Mouse (Mus musculus): Measurements from ENCODE around the gene Glis3. TPM values are rescaled to one million over a fixed set of nuclear protein-coding genes. Genes with fewer than 3 reads are reported as not detected.

Glis3 gene
- total RNA-seq, 2 experiments from 2014 or later = 0.62 to 1.1 TPM

DNA sequence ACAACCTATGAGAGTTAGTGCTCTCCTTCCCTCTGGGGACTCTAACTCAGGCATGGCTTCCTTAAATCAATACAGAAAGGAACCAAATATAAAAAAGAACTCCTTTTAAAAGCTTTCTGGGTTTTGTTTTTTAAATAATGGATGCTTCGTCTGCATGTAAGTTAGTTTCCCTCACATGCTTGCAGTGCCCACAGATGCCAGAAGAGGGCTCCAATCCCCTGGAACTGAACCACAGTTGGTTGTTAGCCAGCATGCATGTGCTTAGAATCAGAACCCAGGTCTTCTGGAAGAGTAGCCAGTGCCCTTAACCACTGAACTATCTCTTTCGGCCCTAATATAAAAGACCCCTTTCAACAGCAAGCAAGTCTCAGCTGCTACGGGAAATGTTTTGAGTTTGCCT lies 132.9 kb downstream of the Glis3 start:
- DNase-seq = no peak
- intact Hi-C loops (cut with DNase I) = no loop called here

DNA sequence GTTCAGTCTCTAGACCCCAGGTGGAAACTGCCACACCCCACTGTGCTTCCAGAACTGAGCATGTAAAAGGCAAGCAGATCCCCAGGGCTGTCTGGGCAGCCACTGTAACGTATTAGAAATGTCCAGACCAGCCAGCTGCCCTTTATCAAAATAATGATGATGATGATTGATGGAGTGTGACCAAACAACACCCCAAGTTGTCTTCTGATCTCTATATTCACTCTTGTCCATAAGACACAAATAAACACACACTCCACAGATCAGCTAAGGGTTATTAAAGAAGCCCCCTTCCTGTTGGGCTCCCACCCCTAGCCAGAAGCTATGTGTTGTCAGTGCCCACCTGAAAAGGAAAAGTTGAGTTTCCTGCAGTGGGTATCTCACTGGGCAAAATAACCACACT lies 134.4 kb downstream of the Glis3 start:
- no peak for DNase-seq
- intact Hi-C loops (cut with DNase I) = no loop called here

DNA sequence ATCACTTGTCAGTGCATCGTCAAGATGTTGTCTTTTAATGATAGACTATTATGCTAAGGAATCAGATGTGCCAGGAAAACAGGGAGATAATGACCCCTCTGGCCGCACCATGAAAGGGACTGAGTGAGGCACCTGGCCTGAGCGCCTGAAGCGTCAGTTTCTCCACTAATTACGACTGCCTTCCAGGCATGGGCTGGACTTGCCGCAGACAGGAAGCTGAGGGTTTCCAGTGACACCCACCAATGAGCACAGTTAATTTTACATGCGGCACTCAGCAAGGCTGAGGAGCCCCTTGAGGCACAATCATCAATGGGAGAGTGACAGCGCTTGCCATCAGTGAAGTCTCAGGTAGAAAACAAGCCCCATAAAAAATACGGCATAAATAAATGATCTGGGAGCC lies 141.1 kb downstream of the Glis3 start:
- no peak for DNase-seq
- intact Hi-C loops (cut with DNase I) = no loop called here

DNA sequence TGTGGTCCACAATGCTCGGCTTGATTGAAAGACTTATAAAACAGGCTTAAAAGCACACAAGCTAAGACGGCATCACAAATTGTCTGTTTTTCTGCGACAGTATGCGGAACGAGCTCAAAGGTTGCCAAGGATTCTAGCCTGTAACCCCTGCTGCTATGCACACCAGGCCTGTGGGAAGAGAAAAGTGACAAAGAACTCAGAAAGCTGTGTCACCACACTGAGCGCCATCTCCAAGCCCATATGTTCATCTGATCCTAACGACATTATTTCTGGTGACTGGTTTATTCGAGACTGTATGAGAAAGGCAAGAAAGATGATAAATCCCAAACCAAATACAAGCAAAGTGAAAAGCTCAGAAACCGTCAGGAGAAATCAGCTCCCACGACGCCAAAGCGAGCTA lies 144.9 kb downstream of the Glis3 start:
- intact Hi-C loops (cut with DNase I) = no loop called here
- DNase-seq = no peak

DNA sequence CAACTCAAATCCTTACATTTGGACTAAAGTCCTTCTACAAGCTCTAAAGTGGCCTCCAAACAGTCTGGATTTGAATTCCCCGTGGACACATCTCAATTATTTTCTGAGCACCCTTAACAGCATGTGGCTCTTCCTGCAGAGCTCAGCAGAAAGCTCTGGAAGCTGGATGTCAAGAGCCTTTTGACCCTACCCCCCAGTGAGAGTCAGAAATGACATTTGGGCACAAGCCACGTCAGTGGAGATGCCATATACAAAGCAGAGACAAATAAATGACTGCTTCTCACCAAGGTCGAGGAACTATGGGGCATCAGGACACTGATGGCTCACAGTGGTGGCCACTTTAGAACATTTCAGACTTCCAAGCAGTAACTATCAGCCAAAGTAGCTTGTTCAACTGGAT lies 146.3 kb downstream of the Glis3 start:
- DNase-seq = no peak

DNA sequence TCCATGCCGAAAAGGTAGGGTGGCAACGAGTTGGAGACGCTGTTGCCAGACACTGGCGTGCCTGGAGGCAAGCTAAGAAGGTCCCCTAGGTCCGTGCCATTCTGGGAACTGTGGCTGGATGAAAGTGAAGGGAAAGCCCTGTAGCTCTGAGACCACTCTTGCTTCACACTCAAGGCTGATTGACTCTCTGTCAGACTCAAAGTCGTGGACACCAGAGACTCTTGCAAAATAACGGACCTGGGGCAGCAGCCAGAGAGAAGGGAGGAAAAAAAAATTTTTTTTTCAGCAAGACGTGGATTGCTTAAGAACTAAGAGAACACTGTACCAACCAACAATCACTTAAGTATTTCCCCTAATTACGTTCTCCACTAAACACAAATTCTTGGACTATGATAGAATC lies 148.1 kb downstream of the Glis3 start:
- intact Hi-C loops (cut with DNase I) = no loop called here

More for the DNA sequence above, 146.3 kb downstream of the Glis3 start:
- intact Hi-C loops (cut with DNase I) = no loop called here

DNA sequence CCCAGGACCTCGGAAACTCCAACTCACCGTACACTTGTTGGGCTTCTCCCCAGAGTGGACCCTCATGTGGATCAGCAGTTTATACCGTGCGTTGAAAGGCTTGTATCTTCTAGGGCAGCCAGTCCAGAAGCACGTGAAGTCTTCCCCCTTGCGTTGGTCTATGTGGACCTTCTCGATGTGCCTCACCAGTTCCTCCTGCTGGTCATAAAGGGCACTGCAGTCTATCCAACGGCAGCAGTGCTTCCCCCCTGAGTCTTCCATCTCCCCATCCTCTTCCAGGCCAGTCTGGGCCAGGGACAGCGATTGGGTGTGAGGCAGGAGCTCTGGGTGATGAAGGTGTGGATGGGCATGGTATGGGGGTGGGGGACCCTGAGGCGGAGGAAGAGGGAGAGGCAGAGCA lies 149.0 kb downstream of the Glis3 start:
- intact Hi-C loops (cut with DNase I) = no loop called here
- DNase-seq = no peak

More for the DNA sequence above, 148.1 kb downstream of the Glis3 start:
- DNase-seq = no peak

DNA sequence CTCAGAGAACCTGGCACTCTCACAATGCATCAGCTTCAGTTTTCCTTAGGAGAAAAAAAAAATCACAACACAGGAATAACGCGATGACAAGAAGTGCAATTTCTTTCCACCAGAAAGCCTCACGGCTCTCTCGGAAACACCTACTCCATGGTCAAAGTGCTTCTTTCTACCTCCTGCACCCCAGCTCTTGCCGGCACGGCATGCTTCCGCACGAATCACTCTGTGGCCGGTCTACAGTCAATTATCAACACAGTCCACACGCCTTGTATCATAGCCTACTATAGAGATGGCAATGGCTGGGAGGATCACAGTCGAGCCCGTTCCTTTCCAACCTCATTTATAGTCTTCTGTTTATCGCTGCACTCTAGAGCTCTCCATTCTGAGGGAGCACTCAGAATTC lies 150.9 kb downstream of the Glis3 start:
- DNase-seq = no peak
- intact Hi-C loops (cut with DNase I) = no loop called here

DNA sequence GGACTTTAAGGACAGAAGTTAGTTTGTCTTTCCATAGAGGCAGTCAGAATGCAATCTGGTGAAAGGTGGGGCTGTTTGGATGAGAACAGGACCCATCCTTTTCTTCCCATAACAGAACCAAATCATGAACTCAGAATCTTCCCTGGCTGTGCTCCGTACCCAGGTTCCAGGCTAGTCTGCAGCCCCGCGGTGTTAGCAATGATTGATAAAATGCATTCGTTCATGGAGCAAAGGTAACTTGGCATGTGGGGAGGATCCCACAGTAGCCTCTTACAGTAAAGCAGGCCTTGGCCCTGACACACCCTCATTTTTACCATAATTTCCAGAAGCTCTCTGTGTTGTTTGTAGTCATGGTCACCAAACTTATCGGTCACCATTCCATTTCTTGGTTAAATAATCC lies 152.4 kb downstream of the Glis3 start:
- intact Hi-C loops (cut with DNase I) = no loop called here

DNA sequence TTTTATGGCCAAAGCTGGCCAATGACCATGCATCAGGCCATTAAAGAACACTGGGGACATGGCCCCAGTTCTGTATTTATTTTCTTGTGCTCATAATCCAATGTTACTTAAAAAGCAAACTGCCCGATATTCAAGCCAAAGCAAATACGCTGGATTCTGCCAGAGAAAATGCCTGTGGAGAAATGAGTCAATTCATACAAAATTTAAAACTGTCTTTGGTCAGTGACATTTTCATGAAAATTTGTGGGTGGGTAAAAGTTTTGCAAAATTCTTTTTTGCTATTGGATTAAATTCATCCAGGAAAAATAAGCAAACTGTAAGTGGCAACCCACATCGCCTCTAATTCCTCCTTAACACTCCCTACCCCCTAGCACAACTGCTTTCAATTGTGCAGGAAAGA lies 154.5 kb downstream of the Glis3 start:
- no peak for DNase-seq
- intact Hi-C loops (cut with DNase I) = no loop called here

More for the DNA sequence above, 152.4 kb downstream of the Glis3 start:
- no peak for DNase-seq

DNA sequence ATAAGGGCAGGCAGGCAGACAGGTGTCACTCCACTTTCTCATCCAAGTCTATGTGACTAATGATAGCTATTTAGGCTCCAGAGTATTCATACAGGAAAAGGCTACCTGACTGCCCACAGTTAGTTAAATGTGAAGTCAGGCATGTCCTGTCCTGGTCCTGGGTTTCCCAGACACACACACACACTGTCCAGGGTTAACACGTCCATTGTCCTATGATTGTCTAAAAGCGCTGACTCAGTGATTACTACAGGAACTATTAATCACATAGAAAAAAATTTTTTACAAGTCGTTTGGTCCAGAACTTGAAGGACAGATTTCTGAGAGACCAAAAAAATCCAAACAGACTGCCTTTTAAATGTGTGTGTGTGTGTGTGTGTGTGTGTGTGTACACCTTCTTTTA lies 157.6 kb downstream of the Glis3 start:
- intact Hi-C loops (cut with DNase I) = no loop called here
- DNase-seq = no peak

DNA sequence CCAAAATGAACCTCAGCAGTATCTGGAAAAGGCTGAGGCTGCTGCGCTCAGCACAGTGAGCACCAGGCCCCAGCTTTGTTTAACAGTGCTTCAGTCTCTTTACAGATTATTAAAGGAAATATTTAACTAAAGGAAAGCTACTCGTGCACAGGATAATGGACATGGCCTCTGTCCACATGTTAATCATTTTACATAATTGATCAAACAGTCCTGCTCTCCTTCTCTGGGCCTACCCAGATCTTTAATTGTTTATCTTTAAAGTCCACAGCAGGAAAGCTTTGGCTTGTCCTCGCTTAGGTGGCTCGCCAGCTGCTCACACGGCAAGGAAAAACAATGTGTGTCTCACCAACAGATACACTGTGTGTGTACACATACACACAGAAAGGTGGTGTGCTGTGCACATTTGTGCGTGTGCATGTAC lies 159.1 kb downstream of the Glis3 start:
- no peak for DNase-seq
- intact Hi-C loops (cut with DNase I) = no loop called here

DNA sequence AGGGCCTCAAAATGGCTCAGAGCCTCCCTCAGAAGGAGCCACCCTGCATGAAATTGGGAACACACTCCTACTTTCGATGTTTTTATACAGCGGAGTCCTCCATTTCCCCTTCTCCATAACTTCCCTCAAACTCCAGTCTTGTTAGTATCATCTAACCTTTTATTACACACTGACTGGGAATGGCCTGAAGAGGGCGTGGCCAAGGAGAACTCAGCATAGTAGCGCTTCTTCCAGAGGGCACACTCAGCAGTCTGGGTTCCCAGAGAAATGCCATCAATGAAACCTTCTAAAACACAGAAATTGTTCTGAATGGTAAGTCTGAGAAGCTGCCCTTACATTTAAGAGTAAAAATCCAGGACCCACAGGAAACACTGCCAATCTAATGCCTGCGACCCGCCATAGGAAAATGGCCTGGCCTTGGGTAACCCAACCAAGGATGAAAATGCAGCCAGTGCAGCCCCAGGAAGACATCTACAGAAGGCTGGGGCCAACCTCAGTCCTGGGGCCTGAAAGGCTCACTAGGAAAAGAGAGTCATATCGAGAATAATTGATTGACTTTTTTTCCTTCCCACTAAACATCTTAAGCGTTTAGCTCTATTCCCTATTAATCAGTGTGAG lies 159.6 kb downstream of the Glis3 start:
- no peak for DNase-seq
- intact Hi-C loops (cut with DNase I) = no loop called here

DNA sequence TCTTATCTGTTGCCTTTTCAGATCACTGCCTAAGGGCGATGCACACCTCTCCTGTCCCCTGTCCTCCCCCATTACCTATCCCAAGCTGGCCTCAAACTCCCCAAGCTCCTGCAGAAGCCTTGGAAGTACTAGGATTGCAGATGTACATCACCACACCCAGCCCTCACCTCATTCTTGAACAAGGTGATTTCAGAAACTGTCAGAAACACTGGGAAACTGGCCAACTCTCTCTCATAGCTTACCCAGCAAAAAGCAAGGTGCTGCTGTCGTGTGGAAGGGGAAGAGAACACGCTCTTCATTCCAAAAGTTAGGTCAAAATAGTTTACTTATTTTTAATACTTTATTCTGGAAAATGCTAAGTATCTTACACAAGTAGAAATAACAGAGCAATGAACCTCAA lies 160.6 kb downstream of the Glis3 start:
- no peak for DNase-seq
- intact Hi-C loops (cut with DNase I) = no loop called here

DNA sequence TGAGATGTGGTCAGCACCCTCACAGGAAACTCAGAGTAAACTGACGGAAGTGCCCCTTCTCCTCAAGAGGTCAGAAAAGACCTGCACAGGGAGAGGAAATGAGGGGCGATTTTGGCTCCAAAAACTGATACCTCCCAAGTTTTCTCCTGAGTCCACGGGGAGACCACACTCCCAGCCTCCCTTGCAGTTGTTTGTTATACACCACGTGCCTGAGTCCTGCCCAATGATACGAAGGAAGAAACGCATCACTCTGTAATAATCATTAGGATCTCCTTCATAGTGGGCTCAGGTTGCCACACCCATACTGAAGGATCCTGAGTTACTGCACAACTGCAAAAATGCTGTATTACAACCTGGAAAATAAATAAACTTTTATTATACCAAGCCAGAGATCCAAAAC lies 161.0 kb downstream of the Glis3 start:
- no peak for DNase-seq
- intact Hi-C loops (cut with DNase I) = no loop called here

DNA sequence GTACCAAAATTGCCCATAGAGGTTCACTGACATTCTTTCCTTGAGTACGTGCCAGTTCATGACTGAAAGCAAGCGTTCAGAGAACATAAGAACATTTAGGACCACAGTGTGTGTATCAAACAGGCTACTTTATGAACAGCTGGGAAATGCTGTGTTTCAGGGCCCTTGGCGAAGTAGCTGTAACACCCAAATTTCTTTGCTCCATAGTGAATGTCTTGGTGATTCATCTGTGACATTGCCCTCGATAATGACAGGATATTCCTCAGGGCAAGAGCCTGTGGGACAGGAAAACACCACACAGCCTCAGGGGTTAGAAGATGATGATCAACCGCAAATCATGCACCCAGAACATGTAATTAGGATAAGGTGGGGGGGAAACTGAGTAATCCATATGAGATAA lies 161.6 kb downstream of the Glis3 start:
- intact Hi-C loops (cut with DNase I) = no loop called here
- DNase-seq = no peak

DNA sequence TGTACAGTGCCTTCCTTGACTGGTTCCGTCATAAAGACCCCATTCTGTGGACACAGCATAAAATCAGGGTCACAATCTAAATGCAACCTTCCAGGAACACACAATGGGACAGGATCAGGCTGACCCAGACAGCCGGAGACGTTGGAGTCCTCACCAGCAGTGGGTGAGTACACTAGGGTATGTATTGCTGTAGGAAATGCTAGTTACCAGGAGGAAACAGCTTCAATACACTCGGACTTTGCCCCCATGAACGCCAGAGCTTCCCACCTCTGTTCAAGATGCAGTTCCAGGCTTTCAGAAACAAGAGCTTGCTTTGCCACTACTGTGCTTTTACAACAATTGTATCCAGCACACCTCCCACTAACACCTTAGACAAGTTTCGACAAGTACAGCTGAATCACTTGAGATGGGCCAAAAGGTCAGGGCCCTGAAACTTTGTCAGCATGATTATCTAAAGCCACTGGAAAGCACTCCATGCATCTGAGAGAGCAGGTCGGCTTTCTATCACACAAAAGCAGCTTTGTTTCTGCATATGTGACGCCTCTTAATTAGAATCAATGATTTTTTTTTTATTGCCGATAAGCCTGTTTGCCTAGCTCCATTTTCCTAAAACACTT lies 162.3 kb downstream of the Glis3 start:
- DNase-seq = no peak
- intact Hi-C loops (cut with DNase I) = no loop called here

DNA sequence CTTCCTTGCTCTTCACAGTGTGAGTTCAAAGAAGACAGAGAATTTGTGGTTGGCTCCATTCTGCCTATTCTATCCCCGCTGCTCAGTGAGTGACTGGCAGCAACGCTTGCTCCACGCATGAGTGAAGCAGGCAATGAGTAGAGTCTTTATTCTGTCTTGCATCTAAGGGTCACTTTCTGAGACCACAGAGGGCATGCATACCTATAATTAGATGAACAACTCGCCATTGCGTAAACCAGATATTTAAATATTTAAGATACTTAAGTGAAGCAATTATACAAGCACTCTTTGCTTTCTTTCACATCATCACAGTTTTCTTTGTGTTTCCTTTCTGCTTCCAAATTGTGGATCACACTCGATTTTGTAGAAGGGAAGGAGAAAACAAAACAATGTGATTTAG lies 163.4 kb downstream of the Glis3 start:
- DNase-seq = no peak

DNA sequence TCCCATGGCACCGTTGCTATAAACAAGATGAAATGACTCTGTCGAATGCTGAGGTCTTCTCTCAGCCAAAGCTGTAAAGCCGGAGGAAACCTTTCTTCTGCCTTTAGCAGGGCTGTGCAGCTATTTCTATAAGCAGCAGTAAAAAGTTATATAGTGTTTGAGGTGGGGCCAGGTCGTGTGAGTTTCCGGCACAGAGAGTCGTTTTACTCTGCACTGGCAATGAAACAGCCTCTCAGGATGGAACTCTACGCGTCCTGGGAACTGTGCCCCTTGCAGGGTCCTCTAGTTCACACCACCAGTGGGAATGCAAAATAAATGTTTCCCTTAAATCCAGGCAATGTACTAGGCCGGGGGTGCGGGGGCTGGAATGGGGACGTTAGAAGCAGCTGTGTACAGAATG lies 167.4 kb downstream of the Glis3 start:
- intact Hi-C loops (cut with DNase I) = no loop called here
- DNase-seq = no peak

More for the DNA sequence above, 163.4 kb downstream of the Glis3 start:
- intact Hi-C loops (cut with DNase I) = no loop called here

DNA sequence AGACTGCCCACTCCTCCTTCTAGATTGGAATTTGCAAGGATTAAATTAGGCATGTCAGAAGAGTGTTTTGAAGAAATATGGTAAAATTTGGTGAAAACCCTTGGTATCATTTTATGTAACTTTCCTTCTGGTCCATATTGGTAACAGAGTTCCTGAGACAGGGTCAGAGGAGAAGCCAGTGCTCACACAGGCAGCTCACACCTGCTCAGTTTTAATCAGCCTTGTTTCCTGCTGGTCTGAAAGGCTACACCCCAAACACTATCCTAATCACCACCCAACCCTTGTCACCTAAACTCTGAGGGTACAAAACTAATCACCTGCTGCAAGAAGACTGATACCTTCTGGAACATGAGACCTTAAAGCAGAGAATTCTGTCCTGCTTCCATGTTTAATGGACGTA lies 168.0 kb downstream of the Glis3 start:
- DNase-seq = no peak
- intact Hi-C loops (cut with DNase I) = no loop called here

DNA sequence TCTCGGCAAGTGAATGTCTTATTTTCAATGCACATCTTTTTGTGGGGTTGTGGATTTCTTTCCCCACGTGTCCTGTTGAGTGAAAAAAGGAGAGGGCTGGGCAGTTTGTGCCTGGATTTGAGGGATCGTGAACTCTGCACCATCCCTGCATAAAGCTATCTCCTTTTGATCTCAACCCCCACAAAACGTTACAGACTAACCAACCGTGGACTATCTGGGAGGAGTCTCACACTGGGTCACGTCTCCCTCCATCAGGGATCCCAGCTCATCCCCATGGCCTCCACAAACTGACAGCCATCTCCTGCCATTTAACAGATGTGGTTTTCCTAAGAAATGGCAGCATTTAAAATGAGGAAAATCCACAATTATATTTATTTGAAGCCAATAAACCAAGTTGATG lies 174.5 kb downstream of the Glis3 start:
- DNase-seq = no peak
- intact Hi-C loops (cut with DNase I) = no loop called here

DNA sequence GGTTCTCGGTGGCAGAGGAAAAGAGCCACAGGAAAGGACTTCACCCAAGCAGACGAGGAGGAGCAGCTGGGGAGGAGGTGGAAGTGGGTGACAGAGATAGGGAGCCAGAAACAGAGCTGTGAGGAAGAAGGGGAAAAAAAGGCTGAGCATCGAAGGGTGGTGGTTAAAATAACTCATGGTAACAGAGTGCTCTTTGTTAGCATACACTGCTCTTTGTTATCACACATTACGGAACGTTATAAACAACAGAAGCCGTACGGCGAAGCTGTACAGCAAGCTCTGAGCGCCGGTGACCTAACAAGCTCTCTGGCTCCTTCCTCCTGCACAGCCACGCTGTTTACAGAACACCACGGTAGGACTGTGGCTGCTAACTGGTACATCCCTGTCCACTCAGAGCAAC lies 176.9 kb downstream of the Glis3 start:
- intact Hi-C loops (cut with DNase I) = no loop called here
- no peak for DNase-seq

DNA sequence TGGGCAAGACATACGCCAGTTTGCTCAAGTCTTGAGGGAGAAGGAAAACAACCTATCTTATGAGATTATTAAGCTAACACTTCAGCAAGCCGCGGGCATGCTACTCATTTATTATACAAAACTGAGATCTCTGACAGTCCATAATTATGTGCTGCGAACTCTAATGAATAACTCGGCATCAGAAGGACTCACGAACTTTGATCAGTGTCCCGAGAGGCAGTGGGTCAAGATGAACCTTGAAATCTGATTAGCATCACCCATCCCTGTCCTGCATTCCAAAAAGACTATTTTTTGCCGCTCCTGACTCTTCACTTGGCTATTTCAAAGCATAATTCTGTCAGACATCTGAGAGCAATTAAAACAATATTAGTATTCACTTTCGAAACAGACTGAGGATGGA lies 178.9 kb downstream of the Glis3 start:
- intact Hi-C loops (cut with DNase I) = no loop called here

More for the DNA sequence above, 178.9 kb downstream of the Glis3 start:
- DNase-seq = no peak

All from gastrocnemius, postnatal 36 days (tissue).